Mouse (Mus musculus) bone marrow, adult 2 months (tissue): ENCODE data around the gene Nf1. TPM values are rescaled to one million over a fixed set of nuclear protein-coding genes. Genes with fewer than 3 reads are reported as not detected.
A peak's percentile ranks its signal among the peaks of the same experiment; 100 is the strongest.

Experiments
- H3K27ac ChIP-seq: fragments of 200-500 bp; 2 replicates; pipeline ENCODE4 v1.5.1; 2012; ENCODE audit warnings: low read depth, mild to moderate bottlenecking, control low read depth, inconsistent platforms, low read length; ENCODE audit not compliant: control insufficient read depth, poor library complexity, insufficient read depth
- H3K4me1 ChIP-seq: fragments of 200-500 bp; 2 replicates; pipeline ENCODE4 v1.6.1; 2011; ENCODE audit warnings: low read length; ENCODE audit not compliant: control insufficient read depth, insufficient read depth
- H3K4me3 ChIP-seq: fragments of 200-500 bp; replicated peaks from 2 replicates; pipeline ENCODE3; 2011; ENCODE audit warnings: mild to moderate bottlenecking, low read depth, low read length, control low read depth; ENCODE audit not compliant: control insufficient read depth
- CTCF ChIP-seq: fragments of 200-500 bp; IDR thresholded peaks from 2 replicates; pipeline ENCODE4 v1.5.1; 2011; ENCODE audit warnings: low read length, control low read depth; ENCODE audit not compliant: control insufficient read depth, insufficient read depth
- POLR2A ChIP-seq: fragments of 200-500 bp; IDR thresholded peaks from 2 replicates; pipeline ENCODE4 v1.6.1; 2011; ENCODE audit warnings: low read depth, mild to moderate bottlenecking, control low read depth, low read length, borderline replicate concordance; ENCODE audit not compliant: control insufficient read depth
- WGBS: fragments of 180-500 bp; shearing (Covaris S2); methylation state at CpG from one replicate; pipeline ENCODE4 v1.1.7; 2018; 5-methylcytosine and 5-hydroxymethylcytosine counted together
- polyA plus RNA-seq: library from polyadenylated mRNA; stranded (reverse); fragments of >200 nt; gene quantifications from 2 replicates; pipeline ENCODE4 v1.2.4, GENCODE M21; 2011; ENCODE audit warnings: low replicate concordance; ENCODE audit not compliant: missing spikeins, insufficient read depth, insufficient read length

The Nf1 gene
- polyA plus RNA-seq, 1 experiment = 3.0 TPM

- 6% methylated on average over 1 of the region's 1 CpGs for WGBS
- TF ChIP-seq CTCF = no peak
- H3K27ac ChIP-seq = no peak overlapping the region; the same call in 1 of the 2 replicates
- peak overlapping the region; percentile 57 for H3K4me3 ChIP-seq
- H3K4me1 ChIP-seq = peaks cover 9% of the 10 kb centered on the region; the same call in 1 of the 2 replicates
Observed at GRCm38 (mm10) chr11:79522944-79523343, 183.5 kb downstream of the Nf1 start.

GRCm38 (mm10) chr11:79523560-79524309, 184.2 kb downstream of the Nf1 start, which contains the start of gene Evi2b:
Gene Evi2b (minus strand): TSS chr11:79523762.
- 2% methylated on average over 10 of the region's 10 CpGs for WGBS
- H3K4me1 ChIP-seq = peaks cover 11% of the 10 kb centered on the region

GRCm38 (mm10) chr11:79524310-79524575, 184.8 kb downstream of the Nf1 start:
- Histone ChIP-seq H3K4me3 (peak overlapping the region; percentile 60), H3K27ac (peak overlapping the region; percentile 84), H3K4me1 (peaks cover 11% of the 10 kb centered on the region)
- TF ChIP-seq POLR2A (no peak), CTCF (no peak)
- 9% methylated on average over 1 of the region's 1 CpGs for WGBS

More at GRCm38 (mm10) chr11:79523560-79524309, 184.2 kb downstream of the Nf1 start, which contains the start of gene Evi2b:
- peak within 1 kb of the TSS; percentile 84 for H3K27ac ChIP-seq
- no peak for TF ChIP-seq CTCF
- peak; percentile 49; the same call in 1 of the 2 replicates for TF ChIP-seq POLR2A
- H3K4me3 ChIP-seq = peak within 1 kb of the TSS; percentile 60

DNA sequence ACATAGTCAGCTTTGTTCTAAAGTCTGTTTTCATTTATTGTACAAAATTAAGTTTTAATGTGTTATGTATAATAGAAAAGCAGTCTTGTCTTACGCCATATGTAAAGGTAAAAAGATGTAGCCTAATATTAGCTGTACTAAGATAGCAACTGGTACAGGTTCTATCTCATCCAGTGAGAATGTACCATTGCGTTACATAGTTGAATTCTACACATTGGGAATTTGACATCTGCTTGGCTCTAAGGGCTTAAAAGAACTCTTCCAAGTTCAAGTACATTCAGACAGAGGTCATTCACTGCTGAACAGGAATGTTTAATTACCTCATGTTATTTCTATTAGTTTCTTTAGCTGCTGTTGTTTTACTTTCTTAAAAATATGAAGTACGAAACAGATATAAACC, 187.1 kb downstream of the Nf1 start:
- peaks cover 12% of the 10 kb centered on the region for H3K4me1 ChIP-seq
- no peak overlapping the region for H3K27ac ChIP-seq
- no peak for TF ChIP-seq POLR2A
- TF ChIP-seq CTCF = no peak
- no peak overlapping the region for H3K4me3 ChIP-seq
- WGBS = 75% methylated on average over 3 of the region's 3 CpGs

GRCm38 (mm10) chr11:79527015-79527738, 187.7 kb downstream of the Nf1 start:
- H3K4me1 ChIP-seq = peaks cover 13% of the 10 kb centered on the region
- peak overlapping the region; percentile 33 for H3K4me3 ChIP-seq
- WGBS = 20% methylated on average over 15 of the region's 15 CpGs
- H3K27ac ChIP-seq = peak overlapping the region; percentile 91
- TF ChIP-seq POLR2A (no peak), CTCF (no peak)

DNA sequence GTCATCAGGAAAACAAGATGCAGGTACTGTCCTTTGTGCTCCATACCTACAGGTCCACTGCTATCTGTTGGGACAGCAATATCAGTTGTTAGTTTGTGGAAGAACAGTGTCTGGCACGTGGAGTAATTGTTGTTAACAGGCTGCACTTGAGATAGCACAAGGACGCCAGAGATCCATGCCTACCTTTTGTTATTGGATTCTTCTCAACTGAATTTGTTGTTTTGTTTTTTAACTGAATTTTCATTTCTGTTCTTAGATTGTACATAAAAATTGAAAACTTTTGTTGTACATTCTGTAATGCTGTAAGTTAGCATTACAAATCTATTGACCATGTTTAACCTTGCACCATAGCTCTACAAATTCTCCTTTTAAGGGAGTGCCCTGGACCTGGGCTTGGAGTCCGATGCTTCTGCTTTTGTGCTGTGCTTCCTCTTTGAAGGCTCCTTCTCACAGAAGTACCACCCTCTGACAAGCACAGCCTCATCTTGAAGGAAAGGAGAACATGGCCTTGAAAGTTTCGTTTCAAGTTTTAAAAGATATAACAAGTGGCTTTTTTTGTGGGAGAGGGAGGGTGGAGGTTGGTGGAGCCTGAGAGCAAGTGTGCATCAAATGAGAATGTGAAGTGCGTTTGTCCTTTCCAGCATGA, 188.4 kb downstream of the Nf1 start:
- 14% methylated on average over 5 of the region's 5 CpGs for WGBS
- H3K4me3 ChIP-seq = peak overlapping the region; percentile 88
- H3K27ac ChIP-seq = peak overlapping the region; percentile 96
- peaks cover 13% of the 10 kb centered on the region for H3K4me1 ChIP-seq
- no peak for TF ChIP-seq CTCF
- TF ChIP-seq POLR2A = no peak

DNA sequence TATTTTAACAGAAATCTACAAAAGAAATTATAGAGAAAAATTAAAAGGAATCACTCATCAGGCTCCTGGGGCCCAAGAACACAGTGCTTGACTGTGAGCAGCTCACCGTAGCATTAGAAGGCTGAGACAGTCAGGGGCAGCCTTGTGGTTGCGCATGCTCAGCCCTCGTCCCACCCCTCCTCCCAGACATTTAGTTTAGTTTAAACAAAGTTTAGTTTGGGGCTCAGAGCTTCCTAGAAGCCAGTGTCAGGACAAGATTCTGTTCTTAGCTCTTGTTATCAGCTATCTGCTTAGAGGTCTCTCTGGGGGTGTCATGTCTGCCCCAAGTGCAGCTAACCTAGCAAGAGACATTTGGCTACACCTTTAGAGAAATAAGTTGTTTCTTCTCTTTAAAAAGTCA, 189.1 kb downstream of the Nf1 start:
- H3K4me1 ChIP-seq = peaks cover 13% of the 10 kb centered on the region
- 26% methylated on average over 3 of the region's 3 CpGs for WGBS
- peak overlapping the region; percentile 96 for H3K27ac ChIP-seq
- peak overlapping the region; percentile 88 for H3K4me3 ChIP-seq
- TF ChIP-seq CTCF (no peak), POLR2A (0 out of 2 replicates have a peak, but pooled peaks have one; percentile 13)

DNA sequence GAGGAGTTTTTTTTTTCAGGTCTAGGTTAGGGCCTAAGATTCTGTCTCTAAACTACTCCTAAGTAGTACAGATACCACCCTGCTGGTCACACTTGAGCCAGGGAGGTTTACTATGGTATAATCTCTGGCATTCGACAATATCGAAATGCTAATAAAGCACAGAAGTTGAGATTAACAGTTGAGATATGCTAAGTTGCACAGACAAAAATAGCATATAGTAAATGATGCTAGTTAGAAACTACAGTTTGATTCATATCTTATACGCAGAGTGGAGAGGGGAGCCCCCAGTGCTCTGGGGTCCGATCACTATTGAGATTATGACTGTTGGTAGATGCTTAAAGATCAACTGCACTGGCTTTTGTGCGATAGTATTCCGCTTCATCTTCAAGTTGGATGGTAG, 189.7 kb downstream of the Nf1 start:
- Histone ChIP-seq H3K4me3 (peak overlapping the region; percentile 68), H3K4me1 (peaks cover 12% of the 10 kb centered on the region), H3K27ac (no peak overlapping the region)
- WGBS = 72% methylated on average over 6 of the region's 6 CpGs
- no peak for TF ChIP-seq POLR2A
- no peak for TF ChIP-seq CTCF
